Mouse (Mus musculus) neural tube, embryonic 11.5 days (tissue): ENCODE data around the gene Fxr2. TPM values are rescaled to one million over a fixed set of nuclear protein-coding genes. Genes with fewer than 3 reads are reported as not detected.

Source experiments
- ATAC-seq: fragments of 200-750 bp; cut with Nextera tagmentation; 2 replicates; pipeline ENCODE4 v1.8.0; 2017; ENCODE audit warnings: moderate number of reproducible peaks, mild to moderate bottlenecking, moderate TSS enrichment, moderate library complexity; ENCODE audit not compliant: insufficient read depth, low FRiP score, low TSS enrichment
- DNase-seq: peaks from one replicate; pipeline ENCODE4 v3.0.0-alpha.2; 2015; ENCODE audit warnings: low spot score
- H3K27ac ChIP-seq: fragments of 300-500 bp; sonication (generic); 2 replicates; pipeline ENCODE4 v1.5.1; 2014; ENCODE audit warnings: low read depth, mild to moderate bottlenecking, low read length
- H3K27me3 ChIP-seq: fragments of 300-500 bp; sonication (generic); 2 replicates; pipeline ENCODE4 v1.6.1; 2014; ENCODE audit warnings: mild to moderate bottlenecking, low read length, mixed read lengths; ENCODE audit not compliant: control insufficient read depth, insufficient read depth
- H3K36me3 ChIP-seq: fragments of 300-500 bp; sonication (generic); 2 replicates; pipeline ENCODE4 v1.6.1; 2014; ENCODE audit warnings: mild to moderate bottlenecking, low read length, moderate library complexity, mixed read lengths; ENCODE audit not compliant: control insufficient read depth, insufficient read depth
- H3K4me1 ChIP-seq: fragments of 300-500 bp; sonication (generic); 2 replicates; pipeline ENCODE4 v1.6.1; 2014; ENCODE audit warnings: low read length, mixed read lengths; ENCODE audit not compliant: control insufficient read depth, insufficient read depth
- H3K4me2 ChIP-seq: fragments of 300-500 bp; sonication (generic); 2 replicates; pipeline ENCODE4 v1.6.1; 2014; ENCODE audit warnings: low read depth, mild to moderate bottlenecking, moderate library complexity
- H3K4me3 ChIP-seq: fragments of 300-500 bp; sonication (generic); 2 replicates; pipeline ENCODE4 v1.5.1; 2014; ENCODE audit warnings: low read depth, low read length
- H3K9ac ChIP-seq: fragments of 300-500 bp; sonication (generic); 2 replicates; pipeline ENCODE4 v1.6.1; 2014; ENCODE audit warnings: mild to moderate bottlenecking, low read length
- H3K9me3 ChIP-seq: fragments of 300-500 bp; sonication (generic); 2 replicates; pipeline ENCODE4 v1.6.1; 2016; ENCODE audit warnings: low read length; ENCODE audit not compliant: control insufficient read depth
- WGBS: fragments of 180-500 bp; shearing (Covaris S2); extraction: QIAGEN DNeasy Blood & Tissue Kit; methylation state at CpG from one replicate; pipeline ENCODE4 v1.1.7; 2014; 5-methylcytosine and 5-hydroxymethylcytosine counted together
- polyA plus RNA-seq: library from polyadenylated mRNA; unstranded; fragments of >200 nt; fragmentation: Nextera tagmentation; extraction: Ambion mirVana; gene quantifications from 2 replicates; pipeline ENCODE4 v1.2.1, GENCODE M21; 2014

The Fxr2 gene
- 36.4 and 40.3 TPM in 2 replicates for polyA plus RNA-seq

DNA sequence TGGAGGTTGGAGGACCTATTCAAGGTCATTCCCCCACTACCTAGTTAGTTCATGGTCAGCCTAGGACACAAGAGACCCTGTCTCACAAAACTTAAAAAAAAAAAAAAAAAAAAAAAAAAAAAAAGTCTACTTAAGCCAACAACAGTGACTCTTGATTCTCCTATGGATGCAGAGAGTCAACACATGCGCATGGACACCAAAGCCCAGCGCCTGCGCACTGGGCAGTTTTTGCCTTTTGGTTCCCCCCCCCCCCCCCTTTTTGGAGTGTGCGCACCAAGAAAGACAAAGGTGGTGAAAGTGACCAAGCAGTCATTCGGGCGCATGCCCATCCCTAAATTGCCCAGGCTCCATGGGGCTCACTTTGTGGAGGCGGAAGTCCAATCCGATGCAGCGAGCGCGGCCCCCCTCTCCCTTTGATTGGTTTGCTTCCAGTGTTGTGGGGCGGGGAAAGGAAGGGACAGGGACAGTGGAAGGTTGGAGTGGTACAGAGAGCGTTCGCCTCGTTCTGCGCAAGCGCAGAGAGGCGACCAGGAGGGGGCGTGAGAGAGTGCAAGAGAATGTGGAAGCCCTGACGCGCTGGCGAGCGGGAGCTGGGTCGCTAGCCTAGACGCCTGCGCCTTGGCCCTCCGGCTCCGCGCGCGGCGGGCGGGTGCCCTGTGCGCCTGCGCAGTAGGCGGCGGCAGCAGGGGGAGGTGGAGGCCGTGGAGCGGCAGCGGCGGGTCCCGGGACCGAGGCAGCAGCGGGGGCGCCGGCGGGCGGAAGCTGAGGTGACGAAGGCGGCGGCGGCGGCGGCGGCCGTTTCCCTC, at the start of gene Fxr2:
Fxr2 (plus strand) TSS at position 707 of the 806 bp plus-strand sequence.
- Histone ChIP-seq H3K9ac (peak within 1 kb of the TSS; percentile 96), H3K4me1 (peaks cover 17% of the 10 kb centered on the region), H3K27me3 (no peaks in the 10 kb centered on the region), H3K9me3 (no peaks in the 10 kb centered on the region), H3K36me3 (no peaks in the 10 kb centered on the region; the same call in 1 of the 2 replicates), H3K4me2 (peak within 1 kb of the TSS; percentile 74), H3K27ac (peak within 1 kb of the TSS; percentile 96), H3K4me3 (peak within 1 kb of the TSS; percentile 99)
- ATAC-seq = peak; percentile 99
- DNase-seq = peak; percentile 100
- WGBS = 0% methylated on average over 35 of the region's 56 CpGs

- no peaks in the 10 kb centered on the region for H3K9me3 ChIP-seq
- peaks cover 14% of the 10 kb centered on the region for H3K36me3 ChIP-seq
- no peak overlapping the region for H3K4me3 ChIP-seq
- no peaks in the 10 kb centered on the region for H3K27me3 ChIP-seq
- no peak for ATAC-seq
- no peak overlapping the region for H3K4me2 ChIP-seq
- no peak for DNase-seq
- H3K9ac ChIP-seq = no peak overlapping the region
- WGBS = 90% methylated on average over 7 of the region's 7 CpGs
- peaks cover 7% of the 10 kb centered on the region; the same call in 1 of the 2 replicates for H3K4me1 ChIP-seq
- no peak overlapping the region for H3K27ac ChIP-seq
Observed at GRCm38 (mm10) chr11:69584008-69584407, 48.8 kb upstream of the Fxr2 start.

GRCm38 (mm10) chr11:69584937-69585336, 47.9 kb upstream of the Fxr2 start:
- no peaks in the 10 kb centered on the region for H3K9me3 ChIP-seq
- no peak for ATAC-seq
- H3K4me3 ChIP-seq = no peak overlapping the region
- H3K4me2 ChIP-seq = no peak overlapping the region
- peaks cover 20% of the 10 kb centered on the region for H3K36me3 ChIP-seq
- H3K27ac ChIP-seq = no peak overlapping the region
- 97% methylated on average over 13 of the region's 13 CpGs for WGBS
- H3K4me1 ChIP-seq = peaks cover 4% of the 10 kb centered on the region; the same call in 1 of the 2 replicates
- no peak overlapping the region for H3K9ac ChIP-seq
- no peaks in the 10 kb centered on the region for H3K27me3 ChIP-seq
- no peak for DNase-seq

- WGBS = 82% methylated on average over 7 of the region's 7 CpGs
- Histone ChIP-seq H3K9ac (no peak overlapping the region), H3K27ac (no peak overlapping the region), H3K4me2 (no peak overlapping the region), H3K9me3 (no peaks in the 10 kb centered on the region), H3K4me3 (no peak overlapping the region), H3K27me3 (no peaks in the 10 kb centered on the region), H3K36me3 (peaks cover 26% of the 10 kb centered on the region), H3K4me1 (peaks cover 4% of the 10 kb centered on the region; the same call in 1 of the 2 replicates)
- ATAC-seq (no peak), DNase-seq (no peak)
Observed at GRCm38 (mm10) chr11:69585718-69586325, 47.0 kb upstream of the Fxr2 start.

DNA sequence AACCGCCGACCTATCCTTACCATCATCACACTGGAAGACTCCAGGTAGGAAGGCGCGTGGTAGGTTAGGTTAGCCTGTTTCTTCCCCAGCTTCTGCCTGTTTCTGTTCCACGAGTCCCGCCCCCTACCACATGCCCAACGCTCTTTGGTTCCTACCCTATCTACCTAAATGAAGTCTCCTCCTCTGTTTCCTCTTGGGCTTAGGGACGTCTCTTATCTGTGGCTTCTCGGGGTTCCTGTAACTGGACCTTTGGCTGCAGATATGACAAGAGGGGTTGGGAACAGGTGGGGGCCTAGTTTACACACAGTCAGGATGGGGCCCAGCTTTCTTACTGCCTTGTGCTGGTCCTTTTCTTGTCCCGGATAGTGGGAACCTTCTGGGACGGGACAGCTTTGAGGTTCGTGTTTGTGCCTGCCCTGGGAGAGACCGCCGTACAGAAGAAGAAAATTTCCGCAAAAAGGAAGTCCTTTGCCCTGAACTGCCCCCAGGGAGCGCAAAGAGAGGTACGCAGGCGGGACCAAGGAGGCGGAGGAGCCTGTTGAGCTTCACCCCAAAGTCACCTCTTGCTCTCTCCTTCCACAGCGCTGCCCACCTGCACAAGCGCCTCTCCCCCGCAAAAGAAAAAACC, 43.5 kb upstream of the Fxr2 start:
- H3K36me3 ChIP-seq = peaks cover 28% of the 10 kb centered on the region

GRCm38 (mm10) chr11:69590622-69591021, 42.2 kb upstream of the Fxr2 start:
- no peaks in the 10 kb centered on the region for H3K9me3 ChIP-seq
- no peak overlapping the region for H3K27ac ChIP-seq
- DNase-seq = no peak
- H3K4me3 ChIP-seq = no peak overlapping the region
- H3K4me2 ChIP-seq = no peak overlapping the region
- no peaks in the 10 kb centered on the region for H3K27me3 ChIP-seq
- H3K36me3 ChIP-seq = peaks cover 28% of the 10 kb centered on the region
- WGBS = 96% methylated on average over 8 of the region's 8 CpGs
- no peak overlapping the region for H3K9ac ChIP-seq
- H3K4me1 ChIP-seq = no peaks in the 10 kb centered on the region
- ATAC-seq = no peak

More for the DNA sequence above, 43.5 kb upstream of the Fxr2 start:
- DNase-seq (no peak), ATAC-seq (no peak)
- Histone ChIP-seq H3K27me3 (no peaks in the 10 kb centered on the region), H3K4me1 (no peaks in the 10 kb centered on the region), H3K4me2 (no peak overlapping the region), H3K9ac (no peak overlapping the region), H3K9me3 (no peaks in the 10 kb centered on the region), H3K4me3 (no peak overlapping the region), H3K27ac (no peak overlapping the region)
- 96% methylated on average over 22 of the region's 22 CpGs for WGBS

DNA sequence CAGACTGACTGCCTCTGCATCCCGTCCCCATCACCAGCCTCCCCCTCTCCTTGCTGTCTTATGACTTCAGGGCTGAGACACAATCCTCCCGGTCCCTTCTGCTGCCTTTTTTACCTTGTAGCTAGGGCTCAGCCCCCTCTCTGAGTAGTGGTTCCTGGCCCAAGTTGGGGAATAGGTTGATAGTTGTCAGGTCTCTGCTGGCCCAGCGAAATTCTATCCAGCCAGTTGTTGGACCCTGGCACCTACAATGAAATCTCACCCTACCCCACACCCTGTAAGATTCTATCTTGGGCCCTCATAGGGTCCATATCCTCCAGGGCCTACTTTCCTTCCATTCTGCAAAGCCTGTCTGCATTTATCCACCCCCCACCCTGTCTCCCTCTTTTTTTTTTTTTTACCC, 41.4 kb upstream of the Fxr2 start:
- no peaks in the 10 kb centered on the region for H3K9me3 ChIP-seq
- H3K4me3 ChIP-seq = no peak overlapping the region
- ATAC-seq (no peak), DNase-seq (no peak)
- H3K27me3 ChIP-seq = no peaks in the 10 kb centered on the region
- H3K27ac ChIP-seq = no peak overlapping the region
- H3K4me2 ChIP-seq = no peak overlapping the region
- WGBS = 80% methylated on average over 3 of the region's 3 CpGs
- H3K9ac ChIP-seq = no peak overlapping the region
- H3K36me3 ChIP-seq = peaks cover 28% of the 10 kb centered on the region
- no peaks in the 10 kb centered on the region for H3K4me1 ChIP-seq

DNA sequence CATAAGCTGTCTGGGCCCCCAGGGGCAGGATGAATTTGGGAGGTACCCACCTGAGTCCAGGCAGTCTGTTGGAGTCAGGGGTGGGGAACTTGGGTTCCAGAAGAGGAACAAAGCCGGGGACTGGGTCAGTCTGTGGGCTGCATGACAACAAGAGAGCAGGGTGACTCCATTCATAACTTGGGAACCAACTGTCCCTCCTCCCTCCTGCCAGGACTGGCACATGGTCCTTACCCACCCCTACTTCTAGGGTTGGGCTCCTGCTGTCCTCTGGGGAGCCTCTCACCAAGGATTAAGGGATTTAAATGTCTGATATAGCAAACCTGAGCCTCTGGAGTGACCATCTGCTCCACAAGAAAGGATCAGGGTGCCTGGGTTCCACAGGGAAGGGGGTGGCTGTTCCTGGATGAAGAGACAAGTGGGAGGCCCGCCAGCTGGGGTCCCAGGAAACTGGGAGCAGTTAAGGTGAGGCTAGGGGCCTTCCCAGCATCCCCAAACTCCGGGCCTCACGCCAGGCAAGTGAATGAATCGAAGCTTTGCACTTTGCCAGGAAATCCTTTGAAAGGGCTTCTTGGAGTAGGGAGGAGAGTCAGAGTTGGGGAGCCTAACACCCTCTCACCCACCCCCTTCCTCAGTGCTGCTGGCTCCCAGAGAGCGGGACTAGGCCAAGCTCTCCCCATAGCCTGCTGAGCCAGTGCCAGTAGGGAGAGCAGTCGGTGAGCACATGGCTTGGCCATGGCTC, 40.7 kb upstream of the Fxr2 start:
- Histone ChIP-seq H3K9ac (no peak overlapping the region), H3K36me3 (peaks cover 28% of the 10 kb centered on the region), H3K27me3 (no peaks in the 10 kb centered on the region), H3K27ac (no peak overlapping the region), H3K9me3 (no peaks in the 10 kb centered on the region), H3K4me2 (no peak overlapping the region), H3K4me3 (no peak overlapping the region), H3K4me1 (no peaks in the 10 kb centered on the region)
- 84% methylated on average over 7 of the region's 7 CpGs for WGBS
- no peak for DNase-seq
- no peak for ATAC-seq
